Mouse (Mus musculus): Measurements from ENCODE around the gene Man1a2.

Gene Man1a2

DNA sequence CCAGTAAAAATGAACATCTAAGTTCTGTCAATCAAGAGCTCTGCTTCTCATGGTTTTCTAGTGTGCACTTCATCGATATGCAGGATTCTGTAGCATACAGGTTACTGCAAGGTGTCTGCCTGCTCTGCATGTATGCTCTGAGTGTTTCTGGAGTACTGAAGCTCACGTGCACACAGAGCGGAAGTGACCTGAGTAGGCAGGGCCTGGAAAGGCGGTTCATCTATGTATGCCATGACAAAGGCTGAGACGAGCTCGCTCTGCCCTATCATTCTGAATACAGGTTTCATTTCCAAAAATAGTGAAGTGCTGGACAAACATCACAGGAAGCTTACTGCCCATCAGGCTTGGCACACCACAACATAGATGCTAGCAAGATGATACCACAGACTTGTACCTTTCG is 122.8 kb downstream of the Man1a2 start:
- DNase-seq (ENCODE audit: low spot score) = no peak

DNA sequence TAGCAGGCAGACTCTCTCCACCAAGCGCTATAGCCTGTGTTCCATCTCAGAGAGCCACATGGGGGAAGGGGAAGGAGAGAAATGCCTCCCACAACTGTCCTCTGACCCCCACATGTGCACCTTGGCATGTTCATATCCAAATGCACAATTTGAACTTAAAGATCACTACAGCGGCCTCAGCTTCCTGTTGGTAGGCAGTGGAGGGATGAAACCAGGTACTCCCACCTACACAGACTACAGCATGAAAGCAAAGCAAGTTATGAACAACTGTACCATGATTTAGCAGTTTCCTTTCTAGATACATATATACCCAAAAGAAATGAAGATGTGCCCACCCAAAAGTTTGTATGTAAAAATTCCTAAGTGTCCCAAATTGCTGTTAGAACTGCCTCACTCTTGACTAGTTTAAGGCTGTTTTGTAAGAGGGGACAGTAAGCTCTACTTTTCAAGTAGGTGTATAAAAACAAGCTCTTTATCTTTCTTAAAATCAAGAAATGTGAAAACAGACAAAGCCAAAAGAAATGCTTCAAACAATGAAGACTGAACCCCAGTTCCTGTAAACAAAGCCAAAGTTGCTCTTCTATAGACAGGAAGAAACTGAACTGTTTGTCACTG is 123.6 kb downstream of the Man1a2 start:
- DNase-seq (ENCODE audit: low spot score) = no peak

DNA sequence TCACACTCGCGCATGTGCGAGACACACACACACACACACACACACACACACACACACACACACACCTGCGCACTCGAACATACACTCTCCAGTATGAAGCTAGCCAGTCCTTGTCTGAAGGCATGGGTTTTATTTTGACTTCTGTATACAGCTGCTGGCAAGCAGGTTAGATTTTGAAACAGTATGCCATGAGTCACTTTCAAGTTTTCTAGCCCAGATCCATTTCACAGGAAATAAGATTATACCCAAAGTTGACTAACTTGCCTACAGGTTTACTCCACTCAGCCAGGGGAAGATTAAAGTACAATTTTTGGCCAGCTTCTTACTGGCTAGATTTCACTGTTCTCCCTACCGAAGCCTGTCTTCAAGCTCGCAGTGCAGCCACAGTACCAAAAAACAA is 125.9 kb downstream of the Man1a2 start:
- DNase-seq (ENCODE audit: low spot score) = no peak

DNA sequence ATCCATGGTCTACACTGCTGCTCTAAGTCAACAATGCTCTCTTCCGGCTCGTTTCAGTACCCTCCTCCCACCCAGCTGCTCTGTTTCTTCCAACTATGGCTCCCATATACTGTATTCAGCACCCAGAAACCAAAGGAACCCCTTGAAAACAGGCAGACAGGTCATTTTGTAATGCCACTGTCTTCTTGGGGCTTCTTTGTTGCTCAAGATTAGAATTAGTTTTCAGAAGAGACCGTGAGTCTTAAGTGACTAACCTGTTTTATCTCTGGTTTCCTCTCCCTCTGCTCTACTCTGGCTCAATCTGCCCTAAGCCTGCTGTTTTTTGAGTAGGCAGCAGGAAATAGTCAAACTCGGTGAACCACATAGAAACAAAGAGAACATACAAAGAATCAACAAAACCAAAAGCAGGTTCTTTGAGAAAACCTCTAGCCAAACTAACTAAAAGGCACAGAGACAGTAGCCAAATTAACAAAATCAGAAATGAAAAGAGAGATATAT is 127.0 kb downstream of the Man1a2 start:
- DNase-seq (ENCODE audit: low spot score) = no peak

DNA sequence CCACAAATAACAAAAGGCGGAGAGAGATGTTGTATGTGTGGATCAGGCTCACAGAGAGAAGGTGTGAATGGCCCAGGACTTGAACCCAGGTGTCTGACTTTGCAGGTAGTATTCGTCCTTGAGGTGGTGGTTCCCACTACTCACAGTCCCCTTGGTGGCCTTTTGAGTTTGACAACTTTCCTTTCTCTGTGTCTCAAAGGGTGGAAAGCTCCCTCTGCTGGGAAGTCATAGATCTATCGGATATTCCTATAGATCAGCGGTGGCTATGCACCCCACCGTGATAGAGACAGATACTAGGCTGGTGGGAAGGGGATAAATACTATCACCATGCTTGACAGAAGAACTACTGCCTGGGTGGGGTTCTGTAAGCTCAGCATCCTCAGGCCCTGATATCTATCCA is 130.5 kb downstream of the Man1a2 start:
- DNase-seq (ENCODE audit: low spot score) = no peak

DNA sequence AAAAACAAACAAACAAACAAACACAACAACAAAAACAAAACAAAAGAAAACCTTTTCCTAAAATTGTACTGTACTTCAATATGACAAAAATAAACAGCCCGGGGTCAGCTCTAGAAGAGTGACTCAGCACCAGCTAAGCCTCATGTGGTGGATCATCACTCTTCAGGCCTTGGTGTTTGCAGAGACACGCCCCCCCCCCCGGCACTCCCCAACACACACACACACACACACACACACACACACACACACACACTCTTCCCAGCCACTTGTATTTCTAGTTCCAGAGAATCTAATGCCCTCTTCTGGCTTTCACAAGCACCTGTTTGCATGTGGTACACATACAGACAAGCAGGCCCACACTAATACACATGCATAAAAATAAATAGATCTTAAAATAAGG is 133.1 kb downstream of the Man1a2 start:
- DNase-seq (ENCODE audit: low spot score) = no peak

DNA sequence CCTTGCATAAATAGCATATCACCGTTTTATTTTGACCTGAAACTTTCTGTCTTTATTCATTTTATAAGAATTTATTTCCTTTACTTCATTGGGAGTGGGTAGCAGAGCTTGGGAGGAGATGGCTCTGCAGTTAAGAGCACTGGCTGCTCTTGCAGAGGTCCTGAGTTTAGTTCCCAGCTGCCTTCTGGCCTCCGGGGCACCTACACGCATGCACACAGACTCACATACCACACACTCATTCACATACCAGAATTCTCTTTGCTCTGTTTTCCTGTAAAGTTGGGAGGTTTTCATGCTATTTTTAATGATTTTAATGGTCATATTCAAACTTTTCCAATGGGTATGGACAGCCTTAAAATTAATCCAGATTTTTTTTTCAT is 137.4 kb downstream of the Man1a2 start:
- no peak for DNase-seq (ENCODE audit: low spot score)

DNA sequence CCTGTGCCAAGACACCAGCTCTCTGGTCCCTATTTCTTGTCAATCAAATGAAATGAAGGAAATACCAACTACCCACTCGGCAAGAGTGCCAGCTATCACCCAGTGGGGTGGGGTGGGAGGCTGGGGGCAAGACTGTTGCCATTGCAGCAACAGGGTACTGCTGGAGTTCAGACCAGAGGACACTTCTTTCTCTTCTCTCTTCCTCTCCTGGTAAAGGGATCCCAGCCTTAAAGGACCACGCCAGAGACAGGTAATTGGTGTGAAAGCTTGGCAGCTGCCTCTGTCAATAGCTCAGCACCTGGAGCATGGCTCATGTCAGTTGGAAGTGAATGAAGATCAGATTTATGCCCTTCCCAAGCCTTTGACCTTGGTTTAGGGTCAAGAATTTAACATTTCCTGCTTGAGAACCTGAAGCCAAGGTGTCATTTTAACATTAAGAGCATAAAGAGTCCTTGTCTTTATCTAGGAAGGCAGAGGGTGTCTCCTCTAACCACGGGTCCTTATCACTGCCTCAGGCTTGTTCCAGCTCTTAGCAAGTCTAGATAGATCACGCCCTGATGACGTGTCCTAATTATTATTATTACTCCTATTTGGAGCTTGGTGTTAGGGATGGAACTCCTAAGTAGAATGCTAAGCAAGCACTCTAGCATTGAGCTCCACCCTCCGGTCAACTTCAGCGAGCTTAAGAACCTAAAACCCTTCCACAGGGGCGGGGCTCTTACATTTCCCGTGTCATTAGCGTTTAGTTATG is 138.0 kb downstream of the Man1a2 start:
- DNase-seq (ENCODE audit: low spot score) = no peak

DNA sequence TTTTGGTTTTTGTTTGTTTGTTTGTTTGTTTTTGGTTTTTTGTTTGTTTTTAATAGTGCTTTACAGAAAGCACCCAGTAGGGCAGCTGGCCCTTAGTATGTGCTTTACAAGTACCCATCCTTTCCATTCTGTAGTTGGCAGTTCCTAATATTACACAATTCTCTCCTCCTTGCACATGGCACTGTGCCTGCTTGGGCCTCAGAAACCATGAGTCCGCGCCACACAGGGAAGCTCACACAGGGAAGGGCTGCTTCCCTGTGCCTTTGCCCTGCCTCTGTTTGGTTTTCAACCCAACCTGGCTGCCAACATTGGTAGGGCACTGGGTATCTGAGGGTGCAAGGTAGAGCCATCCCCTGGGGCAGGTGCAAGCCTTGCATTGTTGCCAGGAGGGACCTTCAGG is 148.6 kb downstream of the Man1a2 start:
- no peak for DNase-seq (ENCODE audit: low spot score)

DNA sequence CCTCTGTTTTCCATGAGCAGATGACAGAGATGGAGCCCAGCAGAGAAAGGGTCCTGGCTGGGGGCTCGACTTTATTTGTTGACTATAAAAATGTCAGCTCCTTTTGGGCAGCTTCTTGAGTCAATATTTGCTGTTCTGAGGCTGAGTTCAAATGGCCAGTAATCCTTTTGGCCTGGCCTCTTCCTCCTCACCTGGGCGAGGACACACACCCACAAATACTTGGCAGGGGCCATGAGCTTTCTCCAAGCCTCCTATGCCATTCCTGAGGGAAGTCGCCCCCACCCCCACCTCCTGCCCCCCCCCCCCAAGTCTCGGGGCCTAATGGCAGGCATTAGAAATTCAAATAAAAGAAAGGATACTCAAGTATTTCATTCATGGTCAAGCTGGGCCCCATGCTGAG is 149.4 kb downstream of the Man1a2 start:
- no peak for DNase-seq (ENCODE audit: low spot score)

DNA sequence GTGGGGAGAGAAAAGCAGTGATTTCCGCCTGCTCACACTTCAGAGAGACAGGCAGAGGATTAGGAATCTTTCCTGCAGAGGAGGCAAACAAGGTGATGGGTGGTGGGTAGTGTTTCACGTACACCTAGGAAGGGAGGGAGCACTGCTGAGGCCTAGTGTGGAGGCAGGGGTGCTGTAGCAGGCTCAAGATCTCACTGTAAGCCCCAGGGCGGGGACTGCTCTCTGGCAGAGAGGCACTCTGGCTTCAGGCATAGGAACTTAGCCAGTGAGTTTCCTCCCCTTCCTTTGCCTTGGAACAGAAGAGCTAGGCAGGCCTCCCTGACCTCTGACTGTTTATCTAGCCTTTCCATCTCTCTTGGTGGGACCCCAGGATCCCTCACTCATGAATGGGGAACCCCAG is 150.0 kb downstream of the Man1a2 start:
- DNase-seq (ENCODE audit: low spot score) = no peak

DNA sequence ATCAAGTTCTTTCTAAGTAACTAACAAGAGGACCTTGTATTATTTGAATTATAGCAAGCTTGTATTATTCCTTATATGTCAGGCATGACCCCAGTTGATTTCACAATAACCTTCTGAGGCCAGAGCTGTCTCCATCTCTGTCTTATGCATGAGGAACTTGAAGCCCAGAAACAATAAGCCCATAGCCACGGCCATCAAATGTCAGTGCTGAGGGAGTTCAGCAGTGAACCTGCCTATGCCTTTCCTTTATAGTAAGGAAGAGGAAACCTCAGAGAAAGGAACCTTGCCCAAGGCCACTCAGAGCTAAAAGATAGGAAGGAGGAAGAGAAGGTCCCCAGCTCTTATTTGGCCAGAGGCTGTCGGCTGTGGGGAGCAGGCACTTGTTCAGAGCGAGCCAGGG is 150.9 kb downstream of the Man1a2 start:
- DNase-seq (ENCODE audit: low spot score) = no peak

DNA sequence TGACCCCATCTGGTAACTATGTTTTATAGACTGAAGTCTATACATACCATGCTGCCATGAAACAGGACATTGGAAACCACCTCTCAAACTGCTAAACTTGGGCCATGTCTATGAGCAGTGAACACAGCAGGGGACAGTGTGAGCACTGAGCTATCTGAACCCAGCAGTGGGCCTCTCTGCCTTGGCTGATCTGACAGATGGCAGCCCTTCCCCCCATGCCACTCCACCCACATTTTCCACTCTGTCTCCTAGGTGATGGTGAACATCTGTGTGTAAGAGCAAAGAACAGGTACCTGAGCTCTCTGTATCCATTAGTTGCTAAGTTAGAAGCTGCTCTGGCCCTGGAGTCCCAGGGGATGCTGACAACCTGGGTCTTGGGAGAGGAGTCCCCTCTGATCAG is 151.9 kb downstream of the Man1a2 start:
- DNase-seq (ENCODE audit: low spot score) = no peak

DNA sequence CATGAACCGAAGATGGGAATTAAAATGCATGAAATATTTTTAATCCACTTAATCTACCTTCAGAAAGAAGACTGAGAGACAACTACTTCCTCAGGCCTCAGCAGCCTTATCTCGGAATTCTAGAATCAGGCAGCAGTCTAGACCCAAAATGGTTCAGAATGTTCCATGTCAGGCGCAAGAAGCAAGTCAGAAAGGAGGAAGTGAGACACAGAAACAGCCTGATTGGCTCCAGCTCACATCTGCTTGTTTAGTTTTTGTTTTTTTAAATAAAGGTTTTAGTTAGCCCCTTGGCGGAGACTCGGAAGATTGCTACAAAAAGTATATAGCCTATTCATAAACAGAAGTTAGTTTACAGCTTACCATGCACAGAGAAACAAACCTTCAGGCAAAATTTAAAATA is 154.4 kb downstream of the Man1a2 start:
- no peak for DNase-seq (ENCODE audit: low spot score)

DNA sequence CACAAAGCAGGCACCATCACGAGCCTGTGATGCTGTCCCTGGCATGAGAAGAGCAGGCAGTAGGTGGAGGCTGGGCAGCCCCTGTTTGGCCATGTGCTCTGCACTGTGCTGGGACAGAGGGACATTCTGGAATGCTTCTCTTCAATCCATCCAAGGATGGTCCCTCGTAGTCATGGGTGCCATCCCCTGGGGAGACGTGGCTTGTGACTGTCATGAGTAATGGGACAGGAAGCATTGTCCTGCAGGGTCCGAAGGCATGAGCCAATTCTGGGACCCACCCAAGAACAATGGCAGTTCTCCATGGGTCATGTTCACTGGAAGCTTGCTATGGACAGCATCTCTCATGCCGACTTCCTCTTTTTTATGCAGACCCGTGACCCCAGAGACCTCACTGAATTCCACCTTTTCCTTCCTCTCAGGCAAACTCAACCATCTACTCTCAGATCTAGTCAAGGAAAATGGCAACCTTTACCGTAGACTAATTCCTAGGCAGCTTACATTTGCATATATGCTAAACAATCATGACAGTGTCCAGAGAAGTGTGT is 155.0 kb downstream of the Man1a2 start:
- no peak for DNase-seq (ENCODE audit: low spot score)

DNA sequence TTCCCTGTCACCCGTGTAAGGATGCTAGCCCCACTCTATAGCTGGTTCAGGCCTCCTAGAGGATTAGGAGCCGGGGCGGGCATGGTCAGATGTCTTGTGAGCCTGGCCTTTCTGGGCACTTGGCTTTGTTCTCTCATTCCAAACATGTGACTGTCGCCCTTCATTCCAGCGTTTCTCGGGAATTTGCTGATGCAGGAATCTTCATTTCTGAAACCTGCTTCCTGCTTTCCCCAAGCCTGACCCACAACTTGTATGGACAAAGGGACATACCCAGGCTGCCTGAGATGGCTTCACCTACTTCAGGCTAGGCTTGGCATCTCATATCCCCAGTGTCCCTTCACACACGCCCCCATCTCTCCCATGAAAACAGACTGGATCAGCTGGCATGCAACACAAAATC is 162.6 kb downstream of the Man1a2 start:
- no peak for DNase-seq (ENCODE audit: low spot score)

DNA sequence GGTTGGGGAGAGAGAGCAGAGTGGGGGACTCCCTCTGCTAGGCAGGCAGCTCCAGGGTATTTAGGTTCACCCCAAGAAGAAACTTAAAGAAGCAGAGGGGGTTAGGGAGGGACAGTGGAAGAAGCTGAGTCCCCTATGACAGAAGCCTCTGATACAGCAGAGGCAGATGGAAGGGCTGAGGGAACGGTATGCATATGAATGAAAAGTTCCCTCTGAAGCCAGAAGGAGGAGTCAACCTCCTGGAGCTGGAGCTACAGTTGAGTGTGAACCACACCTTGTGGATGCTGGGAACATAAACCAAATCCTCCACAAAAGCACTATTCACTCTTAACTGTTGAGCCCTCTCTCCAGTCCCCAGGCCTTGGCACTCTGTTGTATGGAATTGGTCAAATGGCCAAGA is 163.7 kb downstream of the Man1a2 start:
- no peak for DNase-seq (ENCODE audit: low spot score)

DNA sequence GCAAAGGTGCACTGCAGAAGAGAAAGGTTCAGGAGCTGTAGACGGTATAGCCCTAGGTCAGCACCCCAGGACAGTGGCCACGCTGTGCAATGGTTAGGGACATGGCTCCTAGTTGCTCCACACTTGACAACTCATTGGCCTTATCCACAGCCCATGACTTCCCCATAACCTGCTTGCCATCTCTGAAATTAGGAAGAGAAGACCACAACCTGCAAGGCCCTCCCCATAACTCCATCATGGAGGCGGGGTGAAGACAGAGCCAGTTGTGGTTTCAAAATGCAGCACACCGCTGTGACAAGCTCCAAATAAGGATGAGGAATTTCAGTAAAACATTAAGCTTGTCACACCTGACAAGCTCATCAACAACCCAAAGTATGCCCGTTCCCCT is 169.6 kb downstream of the Man1a2 start:
- no peak for DNase-seq (ENCODE audit: low spot score)

DNA sequence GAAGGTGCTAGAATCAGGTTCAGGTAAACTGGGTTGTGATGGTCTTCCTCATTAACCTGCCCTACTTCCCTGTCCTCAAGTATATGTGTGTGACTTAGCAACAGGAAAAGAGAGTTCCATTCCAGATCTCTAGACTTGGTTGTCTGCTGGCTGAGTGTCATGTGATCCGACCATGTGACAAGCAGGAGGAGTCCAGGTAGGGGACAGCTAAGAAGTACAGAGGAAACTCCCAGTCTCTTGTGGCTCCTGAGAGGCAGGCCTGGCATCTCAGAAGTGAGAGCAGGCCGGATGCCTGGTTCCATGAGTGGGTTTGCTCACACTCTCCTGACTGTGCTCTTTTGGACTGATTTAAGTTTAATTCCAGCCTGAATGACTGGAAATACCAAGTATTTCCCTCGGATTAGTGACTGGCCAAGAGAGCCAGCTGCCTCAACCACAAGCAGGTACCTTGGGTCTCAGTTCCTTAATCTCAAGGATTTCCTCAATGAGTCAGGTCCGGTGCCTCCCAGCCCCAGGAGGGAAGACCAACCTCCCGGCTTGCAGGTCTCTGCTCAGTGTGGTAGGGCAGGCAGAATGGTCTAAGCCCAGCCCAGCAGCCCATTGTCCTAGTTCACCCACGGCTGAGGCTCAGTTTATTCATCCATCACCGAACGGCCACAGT is 170.1 kb downstream of the Man1a2 start:
- no peak for DNase-seq (ENCODE audit: low spot score)
